ENCODE assay signal across 17 mouse cellular contexts in genomic region chr14:118940796-118941495, GRCm38 (mm10). TPM values are rescaled to one million over a fixed set of nuclear protein-coding genes. Genes with fewer than 3 reads are reported as not detected.
DNase-seq lines count a peak whose midpoint lies in the region; ATAC-seq and TF ChIP-seq lines count a peak whose summit lies in the region.
"Had no signal": no experiment of that assay in that cellular context is flagged by ENCODE, and none has a peak within 500 bp of the region (broad histone marks: within the 10 kb centered on the region; RNA-seq: fewer than 3 reads in every experiment).

No protein-coding gene starts in this region.

- no peaks in the 10 kb centered on the region for H3K27me3 ChIP-seq in heart, embryonic 10.5 days (ENCODE audit: insufficient read depth, poor library complexity, severe bottlenecking)
- no peaks in the 10 kb centered on the region for H3K27me3 ChIP-seq in limb, embryonic 14.5 days (ENCODE audit: control insufficient read depth, insufficient read depth, low read length)
- H3K27me3 ChIP-seq in limb, embryonic 10.5 days (ENCODE audit: low read depth, poor library complexity, severe bottlenecking), result no peaks in the 10 kb centered on the region
- H3K27me3 ChIP-seq: hindbrain, embryonic 15.5 days; liver, embryonic 15.5 days had no signal

- H3K4me3 ChIP-seq in heart, embryonic 10.5 days, result no peak overlapping the region
- no peak overlapping the region for H3K4me3 ChIP-seq in limb, embryonic 14.5 days (replicated peaks; ENCODE audit: low read length)
- no peak overlapping the region for H3K4me3 ChIP-seq in limb, embryonic 10.5 days
- H3K4me3 ChIP-seq: forebrain, embryonic 12.5 days; hindbrain, embryonic 15.5 days; liver, embryonic 15.5 days had no signal

- no peak for TF ChIP-seq POLR2A in limb, embryonic 14.5 days (IDR thresholded peaks at IDR 0.05; ENCODE audit: borderline replicate concordance, extremely low read depth, insufficient read depth, insufficient read length)

- no peak for ATAC-seq in limb, embryonic 14.5 days (ENCODE audit: low FRiP score, low read depth)

- 0 out of 2 replicates have a peak overlapping the region, but pooled peaks have one; percentile 31 for H3K9ac ChIP-seq in limb, embryonic 14.5 days (ENCODE audit: low read depth, low read length, severe bottlenecking)
- H3K9ac ChIP-seq: forebrain, embryonic 12.5 days; hindbrain, embryonic 15.5 days; liver, embryonic 15.5 days had no signal

- H3K36me3 ChIP-seq in heart, embryonic 10.5 days, result no peaks in the 10 kb centered on the region
- no peaks in the 10 kb centered on the region for H3K36me3 ChIP-seq in limb, embryonic 14.5 days (ENCODE audit: control insufficient read depth, insufficient read depth, low read length)
- H3K36me3 ChIP-seq in limb, embryonic 10.5 days, result peaks cover 6% of the 10 kb centered on the region; the same call in 1 of the 2 replicates
- H3K36me3 ChIP-seq: forebrain, embryonic 12.5 days; hindbrain, embryonic 15.5 days; liver, embryonic 15.5 days had no signal

- peaks cover 34% of the 10 kb centered on the region; the same call in 1 of the 2 replicates for H3K4me1 ChIP-seq in heart, embryonic 10.5 days
- H3K4me1 ChIP-seq in limb, embryonic 14.5 days (ENCODE audit: control insufficient read depth, insufficient read depth, low read length), result peaks cover 12% of the 10 kb centered on the region
- peaks cover 42% of the 10 kb centered on the region for H3K4me1 ChIP-seq in limb, embryonic 10.5 days

- intact Hi-C loops in left cerebral cortex, postnatal 4 days (cut with DNase I), result no loop called here

- DNase-seq in heart, embryonic 10.5 days (ENCODE audit: low spot score), result peak; percentile 73
- DNase-seq in heart, adult 9 months (ENCODE audit: low spot score in 2 of 2), result no peak
- DNase-seq in limb, embryonic 14.5 days (ENCODE audit: low spot score), result no peak
- DNase-seq in limb, embryonic 10.5 days (ENCODE audit: low spot score), result no peak
- peak; percentile 57 for DNase-seq in thymus, postnatal 14 days
- DNase-seq in thymus, postnatal 25 days, result no peak
- DNase-seq in left cerebral cortex, postnatal 4 days, result no peak
- DNase-seq in ovary, postnatal 14 days (ENCODE audit: low spot score), result no peak
- DNase-seq: cerebellum, adult 9-11 months; gastrocnemius, postnatal 36 days; heart, postnatal 14 days; kidney, adult 18-20 months; layer of hippocampus, postnatal 36 days; lung, postnatal 14 days had no signal

- H3K9me3 ChIP-seq in heart, embryonic 10.5 days, result no peaks in the 10 kb centered on the region
- H3K9me3 ChIP-seq in limb, embryonic 14.5 days (ENCODE audit: control insufficient read depth, low read length), result no peaks in the 10 kb centered on the region
- no peaks in the 10 kb centered on the region for H3K9me3 ChIP-seq in limb, embryonic 10.5 days (replicated peaks)
- H3K9me3 ChIP-seq: forebrain, embryonic 12.5 days; hindbrain, embryonic 15.5 days; liver, embryonic 15.5 days had no signal

- 73% methylated on average over 4 of the region's 4 CpGs for WGBS in heart, embryonic 10.5 days
- WGBS in limb, embryonic 14.5 days, result 68% methylated on average over 4 of the region's 4 CpGs
- WGBS in limb, embryonic 10.5 days, result 82% methylated on average over 4 of the region's 4 CpGs

- no peak overlapping the region for H3K27ac ChIP-seq in heart, embryonic 10.5 days
- no peak overlapping the region for H3K27ac ChIP-seq in limb, embryonic 14.5 days (replicated peaks; ENCODE audit: low read depth, low read length)
- H3K27ac ChIP-seq in limb, embryonic 10.5 days, result no peak overlapping the region
- H3K27ac ChIP-seq: forebrain, embryonic 12.5 days; hindbrain, embryonic 15.5 days; liver, embryonic 15.5 days had no signal

- no peak overlapping the region for H3K4me2 ChIP-seq in limb, embryonic 14.5 days (replicated peaks; ENCODE audit: low read depth, low read length, severe bottlenecking)
- H3K4me2 ChIP-seq: forebrain, embryonic 12.5 days; hindbrain, embryonic 15.5 days; liver, embryonic 15.5 days had no signal

RNA-seq across cellular contexts. Expression of gene Dnajc3, which starts 3.2 kb away (rescaled TPM):
- polyA plus RNA-seq in heart, embryonic 10.5 days (2016; fragmentation: Nextera tagmentation; extraction: Ambion mirVana), result 38.0 and 44.3 TPM in 2 replicates
- 18.7 and 22.8 TPM in 2 replicates for polyA plus RNA-seq in limb, embryonic 14.5 days (2012; rRNA removed)
- polyA plus RNA-seq in limb, embryonic 14.5 days (2014; fragmentation: Nextera tagmentation; extraction: Ambion mirVana), result 35.7 and 42.0 TPM in 2 replicates
- 32.9 and 34.2 TPM in 2 replicates for polyA plus RNA-seq in limb, embryonic 10.5 days (2016; fragmentation: Nextera tagmentation; extraction: Ambion mirVana)
- 10 to 100 TPM; 22.5 to 25.5 TPM for total RNA-seq in left cerebral cortex, postnatal 4 days (2021)

RNA-seq across cellular contexts. Expression of gene Dzip1, which starts 15.7 kb away (rescaled TPM):
- polyA plus RNA-seq in heart, embryonic 10.5 days (2016; fragmentation: Nextera tagmentation; extraction: Ambion mirVana), result 8.8 and 15.3 TPM in 2 replicates
- polyA plus RNA-seq in limb, embryonic 14.5 days (2012; rRNA removed), result 52.1 and 56.9 TPM in 2 replicates
- 26.0 and 34.1 TPM in 2 replicates for polyA plus RNA-seq in limb, embryonic 14.5 days (2014; fragmentation: Nextera tagmentation; extraction: Ambion mirVana)
- 13.9 and 20.7 TPM in 2 replicates for polyA plus RNA-seq in limb, embryonic 10.5 days (2016; fragmentation: Nextera tagmentation; extraction: Ambion mirVana)
- total RNA-seq in left cerebral cortex, postnatal 4 days (2021), result 100 to 1,000 TPM; 180 to 196 TPM

Comparison
In these comparisons a context has a peak if more than half of its experiments do, and no peak if none do; other contexts are left out.
1. DNase-seq: peak in heart, embryonic 10.5 days (single experiment) and thymus, postnatal 14 days (single experiment); none in heart, adult 9 months (0 of 2), limb, embryonic 14.5 days (single experiment), limb, embryonic 10.5 days (single experiment), thymus, postnatal 25 days (single experiment), left cerebral cortex, postnatal 4 days (single experiment) and ovary, postnatal 14 days (single experiment).